Mouse (Mus musculus): ENCODE measurements around the gene Ahctf1. TPM values are rescaled to one million over a fixed set of nuclear protein-coding genes. Genes with fewer than 3 reads are reported as not detected.
"Not testable (repeated sequence)": the region's sequence is repeated elsewhere in the genome, so short reads cannot be mapped to it uniquely, and the experiment has no call there.

Ahctf1 gene
- polyA plus RNA-seq, 1 experiment from 2014 or later, result 8.8 TPM

DNA sequence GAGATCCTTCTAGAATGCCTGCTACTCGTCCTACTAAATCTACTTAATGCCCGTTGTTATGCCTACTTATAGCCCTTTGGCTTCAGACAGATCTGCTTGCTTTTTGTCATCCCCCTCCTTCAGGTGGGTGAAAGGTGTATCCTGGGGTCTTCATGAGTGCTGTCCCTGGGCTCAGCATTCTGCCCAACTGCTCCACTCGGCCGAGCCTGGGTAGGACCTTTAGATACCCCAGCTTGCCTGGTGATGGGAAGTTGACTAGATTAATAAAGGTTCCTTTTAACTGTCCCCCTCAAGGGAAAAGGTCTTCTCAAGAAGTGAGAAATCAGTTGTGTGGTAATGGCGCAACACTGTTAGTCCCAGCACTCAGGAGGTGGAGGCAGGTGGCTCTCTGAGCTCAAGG is 24.6 kb upstream of the Ahctf1 start:
- H3K36me3 ChIP-seq (ENCODE audit: control insufficient read depth, insufficient read depth), result no peaks in the 10 kb centered on the region
- H3K27me3 ChIP-seq (replicated peaks; ENCODE audit: control insufficient read depth, insufficient read depth, low read length), result no peaks in the 10 kb centered on the region
- H3K4me3 ChIP-seq (ENCODE audit: low read depth, low read length), result no peak overlapping the region
- ATAC-seq, result no peak
- no peak overlapping the region for H3K27ac ChIP-seq (ENCODE audit: low read depth, low read length)
- 89% methylated on average over 5 of the region's 5 CpGs for WGBS
- TF ChIP-seq CTCF (IDR thresholded peaks at IDR 0.05; ENCODE audit: low read depth), result no peak
- H3K9me3 ChIP-seq (ENCODE audit: control insufficient read depth), result no peaks in the 10 kb centered on the region
- H3K4me2 ChIP-seq (replicated peaks; ENCODE audit: low read depth), result no peak overlapping the region
- no peak overlapping the region for H3K9ac ChIP-seq (ENCODE audit: low read depth, low read length)
- H3K4me1 ChIP-seq (replicated peaks; ENCODE audit: control insufficient read depth, insufficient read depth, low read length), result 0 out of 2 replicates have a peak, but pooled peaks cover 5% of the 10 kb centered on the region

DNA sequence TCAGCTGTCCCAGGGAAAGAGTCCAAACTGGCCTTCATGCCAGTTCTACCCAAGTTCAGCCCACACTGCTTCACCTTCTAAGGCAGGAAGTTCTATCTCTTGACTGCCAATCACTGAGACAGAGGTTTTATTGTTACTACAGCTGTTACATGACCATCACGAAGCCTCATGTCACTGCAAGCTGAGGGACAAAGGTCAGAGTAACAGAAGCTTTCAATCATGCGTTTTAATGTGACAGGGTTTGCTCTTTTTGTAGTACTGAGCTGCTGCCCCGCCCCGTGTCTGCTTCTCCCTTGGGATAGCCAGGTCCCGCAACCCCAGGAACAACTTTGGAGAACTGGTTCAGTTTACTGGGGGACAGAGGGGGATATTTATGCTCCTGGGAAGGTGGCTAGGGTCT is 21.1 kb upstream of the Ahctf1 start:
- Histone ChIP-seq H3K4me2 (replicated peaks; ENCODE audit: low read depth) (no peak overlapping the region), H3K4me3 (ENCODE audit: low read depth, low read length) (no peak overlapping the region), H3K4me1 (replicated peaks; ENCODE audit: control insufficient read depth, insufficient read depth, low read length) (0 out of 2 replicates have a peak, but pooled peaks cover 5% of the 10 kb centered on the region), H3K9me3 (ENCODE audit: control insufficient read depth) (no peaks in the 10 kb centered on the region), H3K27me3 (replicated peaks; ENCODE audit: control insufficient read depth, insufficient read depth, low read length) (no peaks in the 10 kb centered on the region), H3K36me3 (ENCODE audit: control insufficient read depth, insufficient read depth) (no peaks in the 10 kb centered on the region), H3K27ac (ENCODE audit: low read depth, low read length) (no peak overlapping the region), H3K9ac (ENCODE audit: low read depth, low read length) (no peak overlapping the region)
- no peak for TF ChIP-seq CTCF (IDR thresholded peaks at IDR 0.05; ENCODE audit: low read depth)
- ATAC-seq, result peak; percentile 66
- 28% methylated on average over 5 of the region's 5 CpGs for WGBS

DNA sequence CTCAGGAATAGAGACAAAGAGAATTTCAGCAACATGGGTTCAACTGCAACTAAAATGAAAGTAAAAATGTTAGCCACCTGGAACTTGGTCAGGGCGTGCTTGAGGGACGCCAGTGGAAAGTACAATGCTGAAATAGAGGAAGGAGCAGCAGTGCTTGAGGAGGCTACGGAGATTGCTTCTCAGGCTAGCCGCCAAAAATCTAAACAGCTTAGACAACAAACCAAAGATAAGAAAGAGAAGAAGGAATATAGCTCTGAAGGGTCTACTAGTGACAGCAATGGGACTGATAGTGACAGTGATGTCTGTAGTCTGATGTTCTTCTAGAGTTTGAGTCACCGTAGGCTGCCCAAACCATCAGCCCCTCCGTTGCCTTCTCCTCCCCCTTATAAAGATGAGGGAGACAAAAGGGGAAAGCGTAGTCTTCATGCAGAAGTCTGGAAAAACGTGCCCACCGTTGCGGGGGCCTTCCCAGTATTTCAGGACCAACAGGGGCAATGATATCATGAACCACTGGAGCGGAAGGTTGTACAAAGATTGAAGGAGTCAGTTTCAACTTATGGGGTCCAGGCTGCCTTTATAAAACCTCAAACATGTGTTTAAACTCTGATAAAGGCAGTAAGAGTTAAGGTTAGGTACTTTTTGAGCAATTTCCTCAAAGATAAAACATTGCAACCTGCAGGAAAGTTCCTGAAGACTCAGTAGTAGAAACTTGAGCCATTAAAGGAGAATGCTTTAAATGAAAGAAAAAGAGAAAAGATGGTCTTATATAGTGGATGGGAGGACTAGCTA is 15.2 kb upstream of the Ahctf1 start:
- H3K4me2 ChIP-seq (replicated peaks; ENCODE audit: low read depth); H3K9ac ChIP-seq (ENCODE audit: low read depth, low read length); ATAC-seq; H3K4me3 ChIP-seq (ENCODE audit: low read depth, low read length); H3K36me3 ChIP-seq (ENCODE audit: control insufficient read depth, insufficient read depth); H3K27ac ChIP-seq (ENCODE audit: low read depth, low read length); H3K4me1 ChIP-seq (replicated peaks; ENCODE audit: control insufficient read depth, insufficient read depth, low read length); H3K9me3 ChIP-seq (ENCODE audit: control insufficient read depth); H3K27me3 ChIP-seq (replicated peaks; ENCODE audit: control insufficient read depth, insufficient read depth, low read length): not testable (repeated sequence)
- 88% methylated on average over 11 of the region's 11 CpGs for WGBS

DNA sequence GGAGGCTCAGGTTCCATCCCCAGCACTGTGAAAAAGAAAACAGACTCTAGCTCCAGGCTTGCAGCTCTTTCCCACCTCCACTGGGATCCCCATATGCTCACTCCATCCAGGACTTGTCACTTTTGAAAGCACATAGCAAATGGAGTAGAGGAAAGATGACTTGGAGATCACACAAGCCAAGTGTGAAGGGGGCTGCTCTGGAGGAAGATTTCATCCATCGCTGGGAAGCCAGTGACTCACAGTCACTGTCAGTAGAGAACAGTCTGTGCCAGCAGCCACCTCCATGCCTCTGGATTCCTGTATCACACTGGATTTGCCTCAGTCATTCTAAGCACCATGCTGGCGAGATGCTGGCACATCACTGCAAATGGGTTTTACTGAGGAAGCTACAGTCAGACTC is 11.1 kb upstream of the Ahctf1 start:
- 91% methylated on average over 2 of the region's 2 CpGs for WGBS
- no peak overlapping the region for H3K9ac ChIP-seq (ENCODE audit: low read depth, low read length)
- no peaks in the 10 kb centered on the region for H3K4me1 ChIP-seq (replicated peaks; ENCODE audit: control insufficient read depth, insufficient read depth, low read length)
- ATAC-seq, result no peak
- H3K27me3 ChIP-seq (replicated peaks; ENCODE audit: control insufficient read depth, insufficient read depth, low read length), result no peaks in the 10 kb centered on the region
- no peak overlapping the region for H3K27ac ChIP-seq (ENCODE audit: low read depth, low read length)
- no peaks in the 10 kb centered on the region for H3K9me3 ChIP-seq (ENCODE audit: control insufficient read depth)
- no peak overlapping the region for H3K4me3 ChIP-seq (ENCODE audit: low read depth, low read length)
- TF ChIP-seq CTCF (IDR thresholded peaks at IDR 0.05; ENCODE audit: low read depth), result no peak
- no peak overlapping the region for H3K4me2 ChIP-seq (replicated peaks; ENCODE audit: low read depth)
- no peaks in the 10 kb centered on the region for H3K36me3 ChIP-seq (ENCODE audit: control insufficient read depth, insufficient read depth)

DNA sequence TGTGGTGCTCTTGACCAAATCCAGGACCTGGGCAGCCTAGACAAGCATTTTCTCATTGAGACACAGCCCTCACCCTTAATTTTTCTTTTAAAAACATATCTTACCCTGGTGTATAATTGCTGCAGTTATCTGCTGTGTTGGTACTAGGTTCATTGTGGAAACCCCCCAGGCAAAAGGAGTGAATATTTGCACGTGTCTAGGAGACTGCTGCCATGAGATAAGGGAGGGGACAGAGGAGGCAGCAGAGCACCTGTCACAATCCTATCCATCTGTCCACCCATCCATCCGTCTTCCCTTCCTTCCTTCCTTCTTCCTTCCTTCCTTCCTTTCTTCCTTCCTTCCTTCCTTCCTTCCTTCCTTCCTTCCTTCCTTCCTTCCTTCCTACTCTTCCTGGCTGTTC is 9.9 kb upstream of the Ahctf1 start:
- ATAC-seq, result no peak

DNA sequence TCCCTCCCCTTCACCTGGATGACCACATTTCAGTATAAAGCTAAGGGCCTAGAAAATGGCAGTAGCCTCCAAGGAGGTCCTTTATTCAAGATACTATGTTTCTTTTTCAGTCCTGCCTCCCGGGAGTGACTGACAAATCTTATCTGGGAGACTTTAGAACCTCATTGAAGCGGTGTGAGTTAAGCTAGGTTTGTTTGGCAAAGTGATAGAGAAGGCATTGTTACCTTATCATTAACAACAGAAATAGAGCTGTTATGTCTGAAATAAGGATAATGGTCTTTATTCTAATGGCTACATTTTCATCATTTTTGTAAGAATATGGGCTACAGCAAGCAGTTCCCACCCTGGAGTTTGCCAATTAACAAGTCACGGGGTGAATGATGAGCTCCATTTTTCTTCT is 4.8 kb upstream of the Ahctf1 start:
- Histone ChIP-seq H3K27me3 (replicated peaks; ENCODE audit: control insufficient read depth, insufficient read depth, low read length) (no peaks in the 10 kb centered on the region), H3K9ac (ENCODE audit: low read depth, low read length) (no peak overlapping the region), H3K4me2 (replicated peaks; ENCODE audit: low read depth) (no peak overlapping the region), H3K27ac (ENCODE audit: low read depth, low read length) (no peak overlapping the region), H3K4me3 (ENCODE audit: low read depth, low read length) (no peak overlapping the region), H3K36me3 (ENCODE audit: control insufficient read depth, insufficient read depth) (no peaks in the 10 kb centered on the region), H3K4me1 (replicated peaks; ENCODE audit: control insufficient read depth, insufficient read depth, low read length) (no peaks in the 10 kb centered on the region), H3K9me3 (ENCODE audit: control insufficient read depth) (no peaks in the 10 kb centered on the region)
- no peak for TF ChIP-seq CTCF (IDR thresholded peaks at IDR 0.05; ENCODE audit: low read depth)
- no peak for ATAC-seq
- WGBS, result 48% methylated on average over 3 of the region's 3 CpGs

More for the DNA sequence above, 9.9 kb upstream of the Ahctf1 start:
- H3K9me3 ChIP-seq (ENCODE audit: control insufficient read depth), result no peaks in the 10 kb centered on the region
- H3K27me3 ChIP-seq (replicated peaks; ENCODE audit: control insufficient read depth, insufficient read depth, low read length), result no peaks in the 10 kb centered on the region
- WGBS, result 36% methylated on average over 2 of the region's 2 CpGs
- no peak overlapping the region for H3K9ac ChIP-seq (ENCODE audit: low read depth, low read length)
- H3K27ac ChIP-seq (ENCODE audit: low read depth, low read length), result no peak overlapping the region
- H3K36me3 ChIP-seq (ENCODE audit: control insufficient read depth, insufficient read depth), result no peaks in the 10 kb centered on the region
- TF ChIP-seq CTCF (IDR thresholded peaks at IDR 0.05; ENCODE audit: low read depth), result no peak
- H3K4me1 ChIP-seq (replicated peaks; ENCODE audit: control insufficient read depth, insufficient read depth, low read length), result no peaks in the 10 kb centered on the region
- H3K4me2 ChIP-seq (replicated peaks; ENCODE audit: low read depth), result no peak overlapping the region
- no peak overlapping the region for H3K4me3 ChIP-seq (ENCODE audit: low read depth, low read length)

Measured in intestine, postnatal 0 days (tissue).